Mouse (Mus musculus): ENCODE measurements around the gene Gm10300. TPM values are rescaled to one million over a fixed set of nuclear protein-coding genes. Genes with fewer than 3 reads are reported as not detected.

Gm10300 gene
- total and polyA plus RNA-seq, 2 experiments from 2014 or later = 0.18 TPM; not detected in 1

DNA sequence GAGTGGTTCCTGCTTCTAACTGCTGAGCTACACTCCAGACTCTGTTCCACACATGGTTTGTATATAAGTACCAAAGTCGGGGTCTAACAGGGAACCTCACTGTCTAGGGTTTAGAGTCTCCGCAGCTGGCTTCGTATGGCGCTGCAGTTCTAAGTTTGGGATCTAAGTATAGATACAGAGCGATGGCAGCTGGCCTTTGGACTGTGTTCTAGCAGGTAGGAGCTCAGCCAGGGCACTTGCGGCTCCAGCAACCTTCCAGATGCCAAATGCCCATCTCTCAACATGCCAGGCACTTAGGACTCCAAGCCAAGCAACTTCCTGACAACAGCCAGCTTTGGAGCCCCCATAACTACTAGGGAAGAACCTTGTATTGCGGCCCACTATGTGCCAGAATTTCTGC is 33.7 kb downstream of the Gm10300 start:
- WGBS = 80% methylated on average over 7 of the region's 7 CpGs
- no peak for TF ChIP-seq EP300 (IDR thresholded peaks at IDR 0.05; ENCODE audit: low read depth)
- no peak for TF ChIP-seq CTCF (IDR thresholded peaks at IDR 0.05; ENCODE audit: low read depth)

GRCm38 (mm10) chr4:132111227-132111626 is 36.7 kb downstream of the Gm10300 start:
- no peaks in the 10 kb centered on the region for H3K4me1 ChIP-seq (ENCODE audit: control insufficient read depth, insufficient read depth)
- WGBS = 83% methylated on average over 4 of the region's 4 CpGs
- ATAC-seq (ENCODE audit: insufficient read depth, low read depth) (no peak), DNase-seq (ENCODE audit: low spot score) (no peak)
- no peaks in the 10 kb centered on the region for H3K9me3 ChIP-seq (replicated peaks; ENCODE audit: control insufficient read depth, low read length)
- no peaks in the 10 kb centered on the region for H3K36me3 ChIP-seq (replicated peaks; ENCODE audit: control insufficient read depth, insufficient read depth, low read length)
- no peak overlapping the region for H3K27ac ChIP-seq (ENCODE audit: low read depth)
- H3K4me3 ChIP-seq (ENCODE audit: low read depth, low read length) = no peak overlapping the region
- peaks cover 7% of the 10 kb centered on the region; the same call in 1 of the 2 replicates for H3K27me3 ChIP-seq (ENCODE audit: control insufficient read depth, insufficient read depth, low read length)
- no peak overlapping the region for H3K9ac ChIP-seq (replicated peaks; ENCODE audit: low read depth, low read length)
- TF ChIP-seq CTCF (IDR thresholded peaks at IDR 0.05; ENCODE audit: low read depth) = no peak
- no peak for TF ChIP-seq EP300 (IDR thresholded peaks at IDR 0.05; ENCODE audit: low read depth)
- no peak overlapping the region for H3K4me2 ChIP-seq (ENCODE audit: low read depth, low read length)

More for the DNA sequence above, 33.7 kb downstream of the Gm10300 start:
- Histone ChIP-seq H3K4me2 (ENCODE audit: low read depth, low read length) (no peak overlapping the region), H3K36me3 (replicated peaks; ENCODE audit: control insufficient read depth, insufficient read depth, low read length) (no peaks in the 10 kb centered on the region), H3K27ac (ENCODE audit: low read depth) (no peak overlapping the region), H3K4me3 (ENCODE audit: low read depth, low read length) (no peak overlapping the region), H3K9me3 (replicated peaks; ENCODE audit: control insufficient read depth, low read length) (no peaks in the 10 kb centered on the region), H3K27me3 (ENCODE audit: control insufficient read depth, insufficient read depth, low read length) (no peaks in the 10 kb centered on the region; the same call in 1 of the 2 replicates), H3K4me1 (ENCODE audit: control insufficient read depth, insufficient read depth) (no peaks in the 10 kb centered on the region), H3K9ac (replicated peaks; ENCODE audit: low read depth, low read length) (no peak overlapping the region)
- DNase-seq (ENCODE audit: low spot score) (no peak), ATAC-seq (ENCODE audit: insufficient read depth, low read depth) (no peak)

DNA sequence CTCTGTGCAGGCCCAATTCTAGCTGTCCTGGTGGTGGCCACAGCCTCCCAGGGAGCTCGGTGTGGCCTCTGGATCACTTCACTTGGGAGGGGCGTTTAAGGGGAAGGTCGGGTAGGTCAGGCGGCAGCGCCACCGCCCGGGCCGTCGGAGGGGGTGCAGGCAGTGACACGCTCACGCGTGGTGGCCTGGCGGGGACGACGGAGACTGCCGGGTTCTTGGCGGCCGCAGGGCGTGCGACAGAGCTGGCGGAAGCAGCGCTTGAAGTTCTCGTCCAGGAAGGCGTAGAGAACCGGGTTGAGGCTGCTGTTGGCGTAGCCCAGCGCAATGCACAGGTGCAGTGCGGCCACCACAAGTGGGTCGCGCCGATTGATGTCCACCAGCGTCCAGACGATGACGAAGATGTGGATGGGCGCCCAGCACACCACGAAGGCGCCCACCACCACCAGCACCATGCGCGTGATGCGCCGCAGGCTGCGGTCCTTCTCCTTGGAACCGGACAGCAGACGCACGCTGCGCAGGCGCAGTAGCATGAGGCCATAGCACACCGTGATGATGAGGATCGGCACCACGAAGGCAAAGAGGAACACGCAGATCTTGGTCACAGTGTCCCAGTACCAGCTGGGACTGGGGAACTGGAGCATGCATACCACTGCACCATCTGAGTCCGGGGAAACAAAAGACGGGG is 39.1 kb downstream of the Gm10300 start:
- Histone ChIP-seq H3K9me3 (replicated peaks; ENCODE audit: control insufficient read depth, low read length) (no peaks in the 10 kb centered on the region), H3K4me3 (ENCODE audit: low read depth, low read length) (peak overlapping the region; percentile 31), H3K4me2 (ENCODE audit: low read depth, low read length) (peak overlapping the region; percentile 59), H3K4me1 (ENCODE audit: control insufficient read depth, insufficient read depth) (no peaks in the 10 kb centered on the region), H3K27ac (ENCODE audit: low read depth) (no peak overlapping the region), H3K9ac (replicated peaks; ENCODE audit: low read depth, low read length) (no peak overlapping the region), H3K36me3 (replicated peaks; ENCODE audit: control insufficient read depth, insufficient read depth, low read length) (no peaks in the 10 kb centered on the region), H3K27me3 (ENCODE audit: control insufficient read depth, insufficient read depth, low read length) (peaks cover 7% of the 10 kb centered on the region; the same call in 1 of the 2 replicates)
- no peak for ATAC-seq (ENCODE audit: insufficient read depth, low read depth)
- DNase-seq (ENCODE audit: low spot score) = no peak
- WGBS = 28% methylated on average over 53 of the region's 53 CpGs
- TF ChIP-seq CTCF (IDR thresholded peaks at IDR 0.05; ENCODE audit: low read depth) (peak; percentile 1; the same call in 1 of the 2 replicates), EP300 (IDR thresholded peaks at IDR 0.05; ENCODE audit: low read depth) (no peak)

GRCm38 (mm10) chr4:132116315-132116714 is 41.8 kb downstream of the Gm10300 start:
- Histone ChIP-seq H3K4me2 (ENCODE audit: low read depth, low read length) (no peak overlapping the region), H3K9me3 (replicated peaks; ENCODE audit: control insufficient read depth, low read length) (no peaks in the 10 kb centered on the region), H3K36me3 (replicated peaks; ENCODE audit: control insufficient read depth, insufficient read depth, low read length) (no peaks in the 10 kb centered on the region), H3K9ac (replicated peaks; ENCODE audit: low read depth, low read length) (no peak overlapping the region), H3K27ac (ENCODE audit: low read depth) (no peak overlapping the region), H3K4me3 (ENCODE audit: low read depth, low read length) (no peak overlapping the region), H3K27me3 (ENCODE audit: control insufficient read depth, insufficient read depth, low read length) (peaks cover 7% of the 10 kb centered on the region; the same call in 1 of the 2 replicates), H3K4me1 (ENCODE audit: control insufficient read depth, insufficient read depth) (no peaks in the 10 kb centered on the region)
- DNase-seq (ENCODE audit: low spot score) (no peak), ATAC-seq (ENCODE audit: insufficient read depth, low read depth) (no peak)
- 81% methylated on average over 4 of the region's 4 CpGs for WGBS
- no peak for TF ChIP-seq EP300 (IDR thresholded peaks at IDR 0.05; ENCODE audit: low read depth)
- no peak for TF ChIP-seq CTCF (IDR thresholded peaks at IDR 0.05; ENCODE audit: low read depth)

DNA sequence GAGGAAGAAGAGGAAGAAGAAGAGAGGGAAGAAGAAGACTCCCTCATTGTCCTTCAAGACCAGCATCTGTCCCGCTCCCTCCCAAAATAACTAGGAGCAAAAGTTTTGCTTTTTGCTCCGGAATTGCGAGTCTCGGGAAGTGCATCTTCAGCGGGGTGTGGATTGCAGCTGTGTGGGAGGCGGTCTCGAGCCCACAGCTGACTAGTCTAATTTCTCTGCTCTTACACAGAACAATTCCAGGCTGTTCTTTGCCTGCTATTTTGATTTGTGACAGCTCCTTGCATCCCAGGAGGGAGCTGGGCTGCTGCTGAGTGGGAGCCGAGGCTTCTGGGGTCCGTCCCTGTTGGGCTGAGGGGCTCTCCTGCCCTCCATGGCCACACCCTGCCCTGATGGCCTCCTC is 45.1 kb downstream of the Gm10300 start:
- ATAC-seq (ENCODE audit: insufficient read depth, low read depth) (no peak), DNase-seq (ENCODE audit: low spot score) (no peak)
- no peaks in the 10 kb centered on the region for H3K36me3 ChIP-seq (replicated peaks; ENCODE audit: control insufficient read depth, insufficient read depth, low read length)
- H3K4me1 ChIP-seq (ENCODE audit: control insufficient read depth, insufficient read depth) = no peaks in the 10 kb centered on the region
- no peak overlapping the region for H3K27ac ChIP-seq (ENCODE audit: low read depth)
- H3K9me3 ChIP-seq (replicated peaks; ENCODE audit: control insufficient read depth, low read length) = no peaks in the 10 kb centered on the region
- no peak overlapping the region for H3K4me2 ChIP-seq (ENCODE audit: low read depth, low read length)
- TF ChIP-seq EP300 (IDR thresholded peaks at IDR 0.05; ENCODE audit: low read depth) (no peak), CTCF (IDR thresholded peaks at IDR 0.05; ENCODE audit: low read depth) (no peak)
- no peak overlapping the region for H3K4me3 ChIP-seq (ENCODE audit: low read depth, low read length)
- H3K9ac ChIP-seq (replicated peaks; ENCODE audit: low read depth, low read length) = no peak overlapping the region
- peaks cover 4% of the 10 kb centered on the region; the same call in 1 of the 2 replicates for H3K27me3 ChIP-seq (ENCODE audit: control insufficient read depth, insufficient read depth, low read length)
- WGBS = 54% methylated on average over 9 of the region's 9 CpGs

DNA sequence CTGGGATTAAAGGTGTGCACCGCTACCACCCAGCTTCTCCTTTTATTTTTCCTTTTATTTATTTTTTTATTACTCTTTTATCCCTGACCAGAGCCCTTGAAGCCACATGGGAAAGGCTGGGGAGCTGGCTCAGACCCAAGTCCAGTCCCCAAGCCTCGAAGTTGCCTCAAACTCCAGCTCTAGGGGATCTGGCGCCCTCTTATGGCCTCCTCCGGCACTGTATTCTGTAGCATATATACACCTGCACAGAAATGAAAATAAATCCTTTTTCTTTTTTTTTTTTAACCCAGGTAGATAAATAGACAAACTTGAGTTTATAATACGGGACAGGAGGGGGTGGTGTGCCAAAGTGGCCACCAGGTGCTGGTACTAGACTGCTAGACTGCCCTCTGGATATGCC is 47.2 kb downstream of the Gm10300 start:
- Histone ChIP-seq H3K4me3 (ENCODE audit: low read depth, low read length) (no peak overlapping the region), H3K36me3 (replicated peaks; ENCODE audit: control insufficient read depth, insufficient read depth, low read length) (no peaks in the 10 kb centered on the region), H3K4me2 (ENCODE audit: low read depth, low read length) (no peak overlapping the region), H3K9ac (replicated peaks; ENCODE audit: low read depth, low read length) (no peak overlapping the region), H3K9me3 (replicated peaks; ENCODE audit: control insufficient read depth, low read length) (no peaks in the 10 kb centered on the region), H3K4me1 (ENCODE audit: control insufficient read depth, insufficient read depth) (peaks cover 7% of the 10 kb centered on the region), H3K27me3 (ENCODE audit: control insufficient read depth, insufficient read depth, low read length) (no peaks in the 10 kb centered on the region), H3K27ac (ENCODE audit: low read depth) (no peak overlapping the region)
- WGBS = 80% methylated on average over 5 of the region's 5 CpGs
- DNase-seq (ENCODE audit: low spot score) = no peak
- no peak for TF ChIP-seq EP300 (IDR thresholded peaks at IDR 0.05; ENCODE audit: low read depth)
- no peak; the same call in 1 of the 2 replicates for TF ChIP-seq CTCF (IDR thresholded peaks at IDR 0.05; ENCODE audit: low read depth)
- ATAC-seq (ENCODE audit: insufficient read depth, low read depth) = no peak
